Mouse (Mus musculus): Measurements from ENCODE around the gene Fmo2.

- TF ChIP-seq CTCF (IDR thresholded peaks at IDR 0.05; ENCODE audit: control insufficient read depth, insufficient read depth, insufficient read length) (no peak), MYOD1 (IDR thresholded peaks at IDR 0.05; ENCODE audit: control insufficient read depth, insufficient read length, low read depth) (no peak), MYOG (IDR thresholded peaks at IDR 0.05; ENCODE audit: control insufficient read depth, extremely low read depth, insufficient read length) (no peak), MAX (IDR thresholded peaks at IDR 0.05) (no peak), USF1 (IDR thresholded peaks at IDR 0.05; ENCODE audit: low read depth) (no peak), FOSL1 (IDR thresholded peaks at IDR 0.05; ENCODE audit: insufficient read depth, low read length, poor library complexity, severe bottlenecking) (no peak), CEBPB (IDR thresholded peaks at IDR 0.05; ENCODE audit: low read depth) (no peak)
Measured at GRCm38 (mm10) chr1:162859545-162859976, 39.0 kb downstream of the Fmo2 start.
